Comparison of ENCODE assay signal across 9 mouse cellular contexts in genomic region chr17:28300323-28300722, GRCm38 (mm10). TPM values are rescaled to one million over a fixed set of nuclear protein-coding genes. Genes with fewer than 3 reads are reported as not detected.
DNase-seq lines count a peak whose midpoint lies in the region; ATAC-seq and TF ChIP-seq lines count a peak whose summit lies in the region.
"Had no signal": no experiment of that assay in that cellular context is flagged by ENCODE, and none has a peak within 500 bp of the region (broad histone marks: within the 10 kb centered on the region; RNA-seq: fewer than 3 reads in every experiment).

No protein-coding gene starts in this region.

- H3K9ac ChIP-seq in forebrain, embryonic 12.5 days = no peak overlapping the region
- H3K9ac ChIP-seq in forebrain, embryonic 13.5 days = no peak overlapping the region
- H3K9ac ChIP-seq in midbrain, embryonic 11.5 days (ENCODE audit: low read length) = peak overlapping the region; percentile 9; the same call in 1 of the 2 replicates
- H3K9ac ChIP-seq in midbrain, postnatal 0 days (replicated peaks; ENCODE audit: low read length, poor library complexity, severe bottlenecking) = no peak overlapping the region
- no peak overlapping the region for H3K9ac ChIP-seq in intestine, embryonic 15.5 days
- no peak overlapping the region for H3K9ac ChIP-seq in stomach, embryonic 14.5 days (replicated peaks; ENCODE audit: low read depth, low read length)

- no peak for DNase-seq in midbrain, embryonic 11.5 days (ENCODE audit: low spot score, missing footprints)
- DNase-seq in midbrain, postnatal 0 days (ENCODE audit: low spot score) = no peak
- DNase-seq in cerebellum, adult 2 months = no peak
- DNase-seq in adrenal gland, adult 18-20 months (ENCODE audit: low spot score in 2 of 2) = no peak

- H3K36me3 ChIP-seq in forebrain, embryonic 12.5 days (replicated peaks) = peaks cover 4% of the 10 kb centered on the region; the same call in 1 of the 2 replicates
- peaks cover 8% of the 10 kb centered on the region for H3K36me3 ChIP-seq in forebrain, embryonic 13.5 days (ENCODE audit: poor library complexity, severe bottlenecking)
- H3K36me3 ChIP-seq in midbrain, embryonic 11.5 days (ENCODE audit: control insufficient read depth, insufficient read depth, low read length) = no peaks in the 10 kb centered on the region
- peaks cover 6% of the 10 kb centered on the region; the same call in 1 of the 2 replicates for H3K36me3 ChIP-seq in midbrain, postnatal 0 days (ENCODE audit: insufficient read depth, low read length)
- H3K36me3 ChIP-seq in intestine, embryonic 15.5 days = 0 out of 2 replicates have a peak, but pooled peaks cover 5% of the 10 kb centered on the region
- H3K36me3 ChIP-seq in stomach, embryonic 14.5 days (ENCODE audit: control insufficient read depth, insufficient read depth, low read length) = peaks cover 6% of the 10 kb centered on the region

- TF ChIP-seq POLR2A in cerebellum, adult 2 months (IDR thresholded peaks at IDR 0.05; ENCODE audit: borderline replicate concordance, insufficient read depth, low read length) = no peak

- peaks cover 8% of the 10 kb centered on the region; the same call in 1 of the 2 replicates for H3K4me1 ChIP-seq in forebrain, embryonic 12.5 days
- 0 out of 2 replicates have a peak, but pooled peaks cover 2% of the 10 kb centered on the region for H3K4me1 ChIP-seq in forebrain, embryonic 13.5 days
- peaks cover 10% of the 10 kb centered on the region for H3K4me1 ChIP-seq in midbrain, embryonic 11.5 days (ENCODE audit: control insufficient read depth, insufficient read depth, low read length)
- no peaks in the 10 kb centered on the region for H3K4me1 ChIP-seq in midbrain, postnatal 0 days (ENCODE audit: insufficient read depth, low read length)
- H3K4me1 ChIP-seq in intestine, embryonic 15.5 days (replicated peaks) = peaks cover 21% of the 10 kb centered on the region
- H3K4me1 ChIP-seq in stomach, embryonic 14.5 days (ENCODE audit: control insufficient read depth, insufficient read depth, low read length) = peaks cover 27% of the 10 kb centered on the region
- peaks cover 9% of the 10 kb centered on the region for H3K4me1 ChIP-seq in cerebellum, adult 2 months (ENCODE audit: control insufficient read depth, insufficient read depth, low read length)

- H3K4me2 ChIP-seq in forebrain, embryonic 12.5 days = no peak overlapping the region
- no peak overlapping the region for H3K4me2 ChIP-seq in forebrain, embryonic 13.5 days
- no peak overlapping the region for H3K4me2 ChIP-seq in midbrain, embryonic 11.5 days
- no peak overlapping the region for H3K4me2 ChIP-seq in midbrain, postnatal 0 days (ENCODE audit: low read depth, low read length, poor library complexity, severe bottlenecking)
- no peak overlapping the region for H3K4me2 ChIP-seq in intestine, embryonic 15.5 days (replicated peaks)
- H3K4me2 ChIP-seq in stomach, embryonic 14.5 days (replicated peaks; ENCODE audit: low read depth, low read length) = no peak overlapping the region

- 76% methylated on average over 9 of the region's 9 CpGs for WGBS in forebrain, embryonic 12.5 days
- 81% methylated on average over 9 of the region's 9 CpGs for WGBS in forebrain, embryonic 13.5 days
- WGBS in midbrain, embryonic 11.5 days = 24% methylated on average over 9 of the region's 9 CpGs
- WGBS in midbrain, postnatal 0 days = 43% methylated on average over 9 of the region's 9 CpGs
- WGBS in intestine, embryonic 15.5 days = 65% methylated on average over 9 of the region's 9 CpGs
- WGBS in stomach, embryonic 14.5 days = 45% methylated on average over 9 of the region's 9 CpGs
- WGBS in cerebellum, adult 2 months = 31% methylated on average over 9 of the region's 9 CpGs

- H3K27ac ChIP-seq in forebrain, embryonic 12.5 days = peak overlapping the region; percentile 61; the same call in 1 of the 2 replicates
- no peak overlapping the region for H3K27ac ChIP-seq in forebrain, embryonic 13.5 days
- no peak overlapping the region; the same call in 1 of the 2 replicates for H3K27ac ChIP-seq in midbrain, embryonic 11.5 days (ENCODE audit: low read depth, low read length)
- H3K27ac ChIP-seq in midbrain, postnatal 0 days (ENCODE audit: low read depth, low read length) = no peak overlapping the region
- peak overlapping the region; percentile 63; the same call in 1 of the 2 replicates for H3K27ac ChIP-seq in intestine, embryonic 15.5 days
- peak overlapping the region; percentile 21; the same call in 1 of the 2 replicates for H3K27ac ChIP-seq in stomach, embryonic 14.5 days (ENCODE audit: low read length)
- H3K27ac ChIP-seq in cerebellum, adult 2 months (ENCODE audit: insufficient read depth, low read length) = no peak overlapping the region
- H3K27ac ChIP-seq: macrophage had no signal

- no peak overlapping the region for H3K4me3 ChIP-seq in forebrain, embryonic 12.5 days (replicated peaks)
- no peak overlapping the region for H3K4me3 ChIP-seq in forebrain, embryonic 13.5 days
- H3K4me3 ChIP-seq in midbrain, embryonic 11.5 days (ENCODE audit: low read depth, low read length) = no peak overlapping the region
- H3K4me3 ChIP-seq in midbrain, postnatal 0 days (ENCODE audit: low read depth, low read length) = no peak overlapping the region
- H3K4me3 ChIP-seq in intestine, embryonic 15.5 days (replicated peaks) = no peak overlapping the region
- H3K4me3 ChIP-seq in stomach, embryonic 14.5 days (ENCODE audit: low read depth, low read length) = no peak overlapping the region
- no peak overlapping the region for H3K4me3 ChIP-seq in cerebellum, adult 2 months (replicated peaks; ENCODE audit: insufficient read depth, low read depth, low read length)

- no peak for ATAC-seq in forebrain, embryonic 12.5 days (ENCODE audit: low FRiP score)
- ATAC-seq in forebrain, embryonic 13.5 days = no peak
- ATAC-seq in midbrain, embryonic 11.5 days (ENCODE audit: low FRiP score) = no peak
- ATAC-seq in midbrain, postnatal 0 days (ENCODE audit: low FRiP score) = no peak; the same call in 1 of the 2 replicates
- no peak for ATAC-seq in intestine, embryonic 15.5 days
- 0 out of 2 replicates have a peak, but pooled peaks have one; percentile 10 for ATAC-seq in stomach, embryonic 14.5 days (ENCODE audit: insufficient number of reproducible peaks, insufficient read depth, low FRiP score, low read depth)

- no peak for TF ChIP-seq CTCF in midbrain, postnatal 0 days (IDR thresholded peaks at IDR 0.05)
- no peak for TF ChIP-seq CTCF in cerebellum, adult 2 months (IDR thresholded peaks at IDR 0.05; ENCODE audit: borderline replicate concordance, insufficient read depth, low read depth, low read length)

- no peaks in the 10 kb centered on the region for H3K9me3 ChIP-seq in forebrain, embryonic 12.5 days
- no peaks in the 10 kb centered on the region for H3K9me3 ChIP-seq in forebrain, embryonic 13.5 days (replicated peaks)
- H3K9me3 ChIP-seq in midbrain, embryonic 11.5 days (ENCODE audit: control insufficient read depth, low read length) = no peaks in the 10 kb centered on the region
- H3K9me3 ChIP-seq in midbrain, postnatal 0 days (ENCODE audit: low read length) = no peaks in the 10 kb centered on the region
- no peaks in the 10 kb centered on the region for H3K9me3 ChIP-seq in intestine, embryonic 15.5 days
- H3K9me3 ChIP-seq in stomach, embryonic 14.5 days (ENCODE audit: control insufficient read depth, low read depth, low read length) = no peaks in the 10 kb centered on the region

- H3K27me3 ChIP-seq in forebrain, embryonic 12.5 days = no peaks in the 10 kb centered on the region
- no peaks in the 10 kb centered on the region for H3K27me3 ChIP-seq in forebrain, embryonic 13.5 days
- H3K27me3 ChIP-seq in midbrain, embryonic 11.5 days (ENCODE audit: control insufficient read depth, insufficient read depth, low read length) = no peaks in the 10 kb centered on the region
- no peaks in the 10 kb centered on the region for H3K27me3 ChIP-seq in midbrain, postnatal 0 days (ENCODE audit: insufficient read depth, low read length)
- H3K27me3 ChIP-seq in intestine, embryonic 15.5 days (replicated peaks) = no peaks in the 10 kb centered on the region
- no peaks in the 10 kb centered on the region for H3K27me3 ChIP-seq in stomach, embryonic 14.5 days (ENCODE audit: control insufficient read depth, insufficient read depth, low read length)
- no peaks in the 10 kb centered on the region for H3K27me3 ChIP-seq in cerebellum, adult 2 months (ENCODE audit: control insufficient read depth, insufficient read depth, low read length)

RNA-seq across cellular contexts. Expression of gene Fance, which starts 13.0 kb away (rescaled TPM):
- 25.9 and 26.0 TPM in 2 replicates for polyA plus RNA-seq in forebrain, embryonic 12.5 days (2016; fragmentation: Nextera tagmentation; extraction: Ambion mirVana)
- polyA plus RNA-seq in forebrain, embryonic 13.5 days (2015; fragmentation: Nextera tagmentation; extraction: Ambion mirVana) = 22.6 and 24.6 TPM in 2 replicates
- polyA plus RNA-seq in midbrain, embryonic 11.5 days (2014; fragmentation: Nextera tagmentation; extraction: Ambion mirVana) = 18.5 and 19.5 TPM in 2 replicates
- total RNA-seq in midbrain, postnatal 0 days (2014; rRNA removed) = 33.4 and 33.6 TPM in 2 replicates
- 26.1 and 28.6 TPM in 2 replicates for polyA plus RNA-seq in midbrain, postnatal 0 days (2015; fragmentation: Nextera tagmentation; extraction: Ambion mirVana)
- polyA plus RNA-seq in intestine, embryonic 15.5 days (2015; fragmentation: Nextera tagmentation; extraction: Ambion mirVana) = 22.7 and 29.8 TPM in 2 replicates
- polyA plus RNA-seq in stomach, embryonic 14.5 days (2014; fragmentation: Nextera tagmentation; extraction: Ambion mirVana) = 26.5 and 29.9 TPM in 2 replicates
- polyA plus RNA-seq in cerebellum, adult 2 months (2012; rRNA removed) = 16.5 and 18.4 TPM in 2 replicates
- 10 to 100 TPM; 18.2 to 23.7 TPM for total RNA-seq in adrenal gland, adult 18-20 months (2021)

RNA-seq across cellular contexts. Expression of gene Rpl10a, which starts 27.9 kb away (rescaled TPM):
- polyA plus RNA-seq in forebrain, embryonic 12.5 days (2016; fragmentation: Nextera tagmentation; extraction: Ambion mirVana) = 370 and 384 TPM in 2 replicates
- 444 and 501 TPM in 2 replicates for polyA plus RNA-seq in forebrain, embryonic 13.5 days (2015; fragmentation: Nextera tagmentation; extraction: Ambion mirVana)
- 465 and 471 TPM in 2 replicates for polyA plus RNA-seq in midbrain, embryonic 11.5 days (2014; fragmentation: Nextera tagmentation; extraction: Ambion mirVana)
- 810 and 1,016 TPM in 2 replicates for total RNA-seq in midbrain, postnatal 0 days (2014; rRNA removed)
- 347 and 365 TPM in 2 replicates for polyA plus RNA-seq in midbrain, postnatal 0 days (2015; fragmentation: Nextera tagmentation; extraction: Ambion mirVana)
- polyA plus RNA-seq in intestine, embryonic 15.5 days (2015; fragmentation: Nextera tagmentation; extraction: Ambion mirVana) = 639 and 690 TPM in 2 replicates
- 797 and 911 TPM in 2 replicates for polyA plus RNA-seq in stomach, embryonic 14.5 days (2014; fragmentation: Nextera tagmentation; extraction: Ambion mirVana)
- polyA plus RNA-seq in cerebellum, adult 2 months (2012; rRNA removed) = 808 and 827 TPM in 2 replicates
- total RNA-seq in adrenal gland, adult 18-20 months (2021) = 100 to 1,000 TPM; 760 to 827 TPM

RNA-seq across cellular contexts. Expression of gene Tead3, which starts 50.3 kb away (rescaled TPM):
- polyA plus RNA-seq in forebrain, embryonic 12.5 days (2016; fragmentation: Nextera tagmentation; extraction: Ambion mirVana) = 4.2 and 5.1 TPM in 2 replicates
- polyA plus RNA-seq in forebrain, embryonic 13.5 days (2015; fragmentation: Nextera tagmentation; extraction: Ambion mirVana) = 2.4 and 2.8 TPM in 2 replicates
- 3.5 and 3.7 TPM in 2 replicates for polyA plus RNA-seq in midbrain, embryonic 11.5 days (2014; fragmentation: Nextera tagmentation; extraction: Ambion mirVana)
- total RNA-seq in midbrain, postnatal 0 days (2014; rRNA removed) = 4.8 and 5.4 TPM in 2 replicates
- 1.2 and 1.3 TPM in 2 replicates for polyA plus RNA-seq in midbrain, postnatal 0 days (2015; fragmentation: Nextera tagmentation; extraction: Ambion mirVana)
- 8.9 and 10.0 TPM in 2 replicates for polyA plus RNA-seq in intestine, embryonic 15.5 days (2015; fragmentation: Nextera tagmentation; extraction: Ambion mirVana)
- 15.7 and 16.0 TPM in 2 replicates for polyA plus RNA-seq in stomach, embryonic 14.5 days (2014; fragmentation: Nextera tagmentation; extraction: Ambion mirVana)
- polyA plus RNA-seq in cerebellum, adult 2 months (2012; rRNA removed) = 2.3 and 3.2 TPM in 2 replicates
- 1 to 10 TPM; 7.4 to 8.5 TPM for total RNA-seq in adrenal gland, adult 18-20 months (2021)
- polyA plus RNA-seq: macrophage had no signal

Comparison
In these comparisons a context has a peak if more than half of its experiments do, and no peak if none do; other contexts are left out.
1. H3K27ac ChIP-seq: peak in forebrain, embryonic 12.5 days (single experiment), intestine, embryonic 15.5 days (single experiment) and stomach, embryonic 14.5 days (single experiment); none in forebrain, embryonic 13.5 days (single experiment), midbrain, embryonic 11.5 days (single experiment), midbrain, postnatal 0 days (single experiment) and cerebellum, adult 2 months (single experiment).